20 mouse cellular contexts compared by ENCODE assay signal in genomic region chr1:33022852-33023251, GRCm38 (mm10).
DNase-seq lines count a peak whose midpoint lies in the region; ATAC-seq and TF ChIP-seq lines count a peak whose summit lies in the region.
"Had no signal": no experiment of that assay in that cellular context is flagged by ENCODE, and none has a peak within 500 bp of the region (broad histone marks: within the 10 kb centered on the region; RNA-seq: fewer than 3 reads in every experiment).

No protein-coding gene starts in this region.

- ATAC-seq in kidney, postnatal 0 days (replicated peaks; ENCODE audit: low FRiP score, low read depth): no peak
- ATAC-seq: forebrain, embryonic 13.5 days had no signal

- H3K4me1 ChIP-seq in kidney, postnatal 0 days (replicated peaks; ENCODE audit: insufficient read depth, low read length): no peaks in the 10 kb centered on the region
- no peaks in the 10 kb centered on the region for H3K4me1 ChIP-seq in E14TG2a.4 (replicated peaks; ENCODE audit: low read depth, low read length)
- H3K4me1 ChIP-seq: liver, embryonic 13.5 days; neural tube, embryonic 13.5 days had no signal

- H3K27ac ChIP-seq in kidney, postnatal 0 days: no peak overlapping the region
- H3K27ac ChIP-seq: forebrain, embryonic 13.5 days; liver, embryonic 13.5 days; neural tube, embryonic 13.5 days had no signal

- WGBS in kidney, postnatal 0 days: 81% methylated on average over 4 of the region's 4 CpGs

- H3K4me3 ChIP-seq in kidney, postnatal 0 days (replicated peaks; ENCODE audit: low read depth, low read length): no peak overlapping the region
- no peak overlapping the region for H3K4me3 ChIP-seq in E14TG2a.4 (replicated peaks; ENCODE audit: low read length)
- H3K4me3 ChIP-seq: forebrain, embryonic 13.5 days; liver, embryonic 13.5 days; neural tube, embryonic 13.5 days had no signal

- H3K9me3 ChIP-seq in kidney, postnatal 0 days (replicated peaks; ENCODE audit: low read length): no peaks in the 10 kb centered on the region
- H3K9me3 ChIP-seq in E14TG2a.4 (ENCODE audit: low read length): no peaks in the 10 kb centered on the region
- H3K9me3 ChIP-seq: forebrain, embryonic 13.5 days; liver, embryonic 13.5 days; neural tube, embryonic 13.5 days had no signal

- TF ChIP-seq CTCF in kidney, postnatal 0 days (IDR thresholded peaks at IDR 0.05; ENCODE audit: low read depth): peak; percentile 51
- TF ChIP-seq CTCF in E14TG2a.4 (conservative IDR thresholded peaks at IDR 0.05; ENCODE audit: low read length): peak; percentile 39

- DNase-seq in kidney, postnatal 0 days (ENCODE audit: low spot score): no peak
- DNase-seq in kidney, postnatal 25 days: no peak
- peak; percentile 32 for DNase-seq in 416B (ENCODE audit: low read depth)
- DNase-seq in brain, adult 2 months (ENCODE audit: low read depth, low spot score): peak; percentile 9
- DNase-seq in spleen, postnatal 10 days (ENCODE audit: low spot score in 2 of 2): no peak
- no peak for DNase-seq in yolk sac, embryonic 10.5 days (ENCODE audit: low spot score)
- no peak for DNase-seq in ovary, postnatal 14 days (ENCODE audit: low spot score)
- DNase-seq: adrenal gland, adult 2 months; cerebellum, adult 9-11 months; gastrocnemius, postnatal 14 days; kidney, adult 9 months; liver, embryonic 13.5 days; lung, postnatal 4 days; right cerebral cortex, adult 18-20 months; spleen, adult 18-20 months; thymus, postnatal 36 days had no signal

- no peak overlapping the region for H3K9ac ChIP-seq in kidney, postnatal 0 days (ENCODE audit: low read depth, low read length)
- H3K9ac ChIP-seq: forebrain, embryonic 13.5 days; liver, embryonic 13.5 days; neural tube, embryonic 13.5 days had no signal

- H3K36me3 ChIP-seq in kidney, postnatal 0 days (ENCODE audit: insufficient read depth, low read length): no peaks in the 10 kb centered on the region
- H3K36me3 ChIP-seq in E14TG2a.4 (ENCODE audit: insufficient read depth, low read length): no peaks in the 10 kb centered on the region
- H3K36me3 ChIP-seq: liver, embryonic 13.5 days; neural tube, embryonic 13.5 days had no signal

- H3K4me2 ChIP-seq in kidney, postnatal 0 days (ENCODE audit: low read length): no peak overlapping the region
- H3K4me2 ChIP-seq: forebrain, embryonic 13.5 days; heart, embryonic 11.5 days; liver, embryonic 13.5 days; neural tube, embryonic 13.5 days had no signal

- no peaks in the 10 kb centered on the region for H3K27me3 ChIP-seq in kidney, postnatal 0 days (ENCODE audit: insufficient read depth, low read length)
- H3K27me3 ChIP-seq in E14TG2a.4 (ENCODE audit: insufficient read depth, low read length): no peaks in the 10 kb centered on the region
- H3K27me3 ChIP-seq: forebrain, embryonic 13.5 days; liver, embryonic 13.5 days; neural tube, embryonic 13.5 days had no signal

Comparison
In these comparisons a context has a peak if more than half of its experiments do, and no peak if none do; other contexts are left out.
1. DNase-seq: peak in 416B (single experiment) and brain, adult 2 months (single experiment); none in kidney, postnatal 0 days (single experiment), kidney, postnatal 25 days (0 of 2), spleen, postnatal 10 days (0 of 2), yolk sac, embryonic 10.5 days (single experiment) and ovary, postnatal 14 days (single experiment).